Mouse (Mus musculus) left cerebral cortex, postnatal 36 days (tissue): ENCODE measurements around the gene Rps23. TPM values are rescaled to one million over a fixed set of nuclear protein-coding genes. Genes with fewer than 3 reads are reported as not detected.
"Not testable (repeated sequence)": the region's sequence is repeated elsewhere in the genome, so short reads cannot be mapped to it uniquely, and the experiment has no call there.

Experiments
- DNase-seq, 2 experiments: peaks; one replicate each; pipeline ENCODE4 v3.0.0; 2021 to 2022; ENCODE audit warnings: low spot score in 2 of 2, mixed read lengths in 1 of 2
- intact Hi-C: fragments of 180-260 bp; cut with DNase I; formaldehyde crosslinking; loops from one replicate; pipeline ENCODE4 v1.15.1; 2025
- total RNA-seq, 2 experiments: library from RNA; stranded (reverse); gene quantifications; 2 replicates each; pipeline ENCODE4 v1.2.3; 2021

The Rps23 gene
- total RNA-seq, result 100 to 1,000 TPM; 190 to 200 TPM

DNA sequence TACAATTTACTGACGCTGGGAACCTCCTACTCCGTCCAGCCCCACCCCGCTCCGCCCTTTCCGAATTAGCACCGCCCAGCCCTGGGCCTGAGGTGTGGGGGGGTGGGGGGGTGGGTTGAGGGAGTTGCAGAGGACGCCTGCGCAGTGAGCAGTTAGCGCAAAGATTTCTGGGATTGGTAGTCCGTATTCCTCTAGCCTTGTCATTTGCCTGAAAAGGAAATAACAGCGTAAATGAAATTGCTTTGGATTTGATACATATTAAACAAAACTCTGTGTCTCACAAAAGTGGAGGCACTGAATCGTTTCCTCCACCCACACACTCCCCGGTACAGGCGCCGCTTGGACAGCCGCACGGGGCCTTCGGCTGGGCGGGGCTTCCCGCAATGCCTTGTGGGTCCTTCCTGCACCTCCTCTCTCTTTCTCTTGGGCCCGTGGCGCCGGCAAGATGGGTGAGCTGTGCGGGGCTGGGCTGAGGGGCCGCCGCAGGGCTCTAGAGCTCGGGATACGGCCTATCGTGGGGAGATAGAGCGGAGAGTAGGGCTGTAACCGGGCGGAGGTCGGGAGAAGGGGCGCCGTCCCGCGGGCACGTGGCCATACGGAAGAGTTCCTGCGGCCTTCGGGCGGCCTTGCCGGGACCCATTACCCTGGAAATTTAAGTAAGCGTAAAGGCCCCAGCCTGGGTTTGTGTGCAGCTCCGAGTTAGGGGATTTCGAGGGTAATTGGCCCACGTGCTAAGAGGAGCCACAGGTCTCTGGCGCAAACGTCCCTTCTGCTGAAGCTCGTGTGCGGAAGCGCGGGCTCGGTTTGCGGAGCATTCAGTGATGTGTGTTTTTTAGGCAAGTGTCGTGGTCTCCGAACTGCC, at the start of gene Rps23:
Rps23 (plus strand) TSS at position 208 of the 862 bp plus-strand sequence.
- intact Hi-C loops, result no loop called here
- DNase-seq, result peak; percentile 88 to 89

DNA sequence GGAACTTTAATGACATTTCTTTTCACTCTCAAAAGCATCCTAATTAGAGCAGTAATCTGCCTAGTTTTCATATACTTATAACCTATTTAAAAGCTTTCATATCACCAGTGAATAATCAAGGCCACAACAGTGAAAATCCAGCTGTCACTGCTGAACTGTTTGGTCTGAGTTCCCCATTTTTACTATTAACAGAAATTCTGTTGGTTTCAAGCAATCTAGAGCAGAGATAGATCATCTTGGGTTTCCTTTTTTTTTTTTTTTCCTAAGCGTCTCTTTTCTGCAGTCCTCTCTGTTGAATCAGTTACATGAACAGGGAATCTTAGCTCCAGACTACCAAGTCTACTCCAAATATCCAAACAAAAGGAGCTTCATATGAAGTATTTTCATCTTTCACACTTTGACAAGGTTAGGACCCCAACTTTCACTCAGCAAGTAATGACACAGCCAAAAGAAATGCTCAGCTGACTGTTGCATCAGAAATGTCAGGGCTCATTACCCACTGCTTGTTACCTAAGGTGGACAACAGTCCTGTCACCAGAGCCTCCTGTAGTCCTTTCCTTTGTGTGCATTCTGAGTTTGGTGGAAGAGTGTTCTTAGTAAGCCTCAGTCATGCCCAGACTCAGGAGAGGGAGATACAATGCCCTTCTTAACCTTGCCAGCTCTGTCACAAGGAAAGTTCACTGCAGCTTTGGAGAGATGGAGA, 40.9 kb upstream of the Rps23 start:
- intact Hi-C loops, result loop anchor here (10.0 kb wide), 1 partner anchor 1217 kb away; no protein-coding TSS in a partner anchor

DNA sequence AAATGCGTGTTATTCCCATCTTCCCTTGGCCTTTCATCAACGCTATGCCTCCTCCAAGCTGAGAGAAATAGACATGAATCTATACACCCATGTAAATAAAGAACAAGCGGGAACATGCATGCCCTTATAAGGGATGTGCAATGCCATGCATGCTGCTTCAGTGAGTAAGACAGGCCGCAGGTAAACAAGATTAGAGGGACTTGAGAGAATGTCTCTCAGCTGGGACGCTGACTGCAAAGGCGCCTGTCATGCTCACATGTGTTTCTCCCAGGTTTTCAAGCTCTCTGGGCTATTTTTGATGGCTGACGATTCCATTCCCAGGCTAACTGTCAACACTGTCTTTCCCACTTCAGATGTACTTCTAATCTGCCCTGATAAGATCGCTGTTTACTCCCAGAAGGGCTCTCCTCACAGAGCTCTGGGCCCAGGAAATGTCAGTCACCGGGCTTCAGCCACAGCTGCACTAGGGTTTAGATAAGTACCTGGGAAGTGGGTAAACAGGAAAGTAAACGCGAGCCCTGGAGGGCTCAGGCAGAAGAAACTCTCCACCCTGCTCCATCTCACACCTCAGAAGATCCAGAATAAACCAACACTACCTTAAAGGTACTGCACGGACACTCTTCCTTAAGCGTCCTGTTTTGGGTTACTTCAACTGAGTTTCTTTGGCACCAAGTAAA, 36.8 kb upstream of the Rps23 start:
- DNase-seq, result no peak
- intact Hi-C loops, result loop anchor here (10.0 kb wide), 1 partner anchor 1221 kb away; no protein-coding TSS in a partner anchor

More for the DNA sequence above, 40.9 kb upstream of the Rps23 start:
- no peak for DNase-seq

DNA sequence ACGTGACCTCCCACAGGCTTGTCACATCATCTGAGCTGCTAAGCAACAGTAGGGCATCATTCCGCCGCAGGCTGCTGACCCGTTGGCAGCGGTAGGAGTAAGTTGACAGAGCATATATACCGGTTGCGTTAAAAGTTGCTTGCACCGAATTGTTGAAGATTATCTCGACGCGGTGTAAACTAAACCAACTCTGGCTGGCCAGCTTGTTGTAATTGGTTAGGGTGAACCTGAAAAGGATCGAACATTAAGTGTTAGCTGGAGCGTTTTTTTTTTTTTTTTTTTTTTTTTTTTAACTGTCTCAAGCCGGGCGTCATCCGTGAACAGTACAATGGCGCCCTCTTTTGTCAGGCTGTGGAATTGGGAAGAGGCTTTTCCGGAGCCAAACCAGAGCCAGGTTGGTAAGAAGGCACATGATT, 36.2 kb upstream of the Rps23 start:
- intact Hi-C loops, result loop anchor here (10.0 kb wide), 1 partner anchor 1222 kb away; no protein-coding TSS in a partner anchor

GRCm38 (mm10) chr13:90890111-90890510, 32.6 kb upstream of the Rps23 start:
- no peak for DNase-seq

More for the DNA sequence above, 36.2 kb upstream of the Rps23 start:
- peak; percentile 72 to 73 for DNase-seq

GRCm38 (mm10) chr13:90894819-90895218, 27.9 kb upstream of the Rps23 start:
- no peak for DNase-seq
- intact Hi-C loops, result no loop called here

More at GRCm38 (mm10) chr13:90890111-90890510, 32.6 kb upstream of the Rps23 start:
- intact Hi-C loops, result no loop called here

GRCm38 (mm10) chr13:90896098-90896497, 26.7 kb upstream of the Rps23 start:
- intact Hi-C loops, result no loop called here
- peak; percentile 27 to 47 for DNase-seq

DNA sequence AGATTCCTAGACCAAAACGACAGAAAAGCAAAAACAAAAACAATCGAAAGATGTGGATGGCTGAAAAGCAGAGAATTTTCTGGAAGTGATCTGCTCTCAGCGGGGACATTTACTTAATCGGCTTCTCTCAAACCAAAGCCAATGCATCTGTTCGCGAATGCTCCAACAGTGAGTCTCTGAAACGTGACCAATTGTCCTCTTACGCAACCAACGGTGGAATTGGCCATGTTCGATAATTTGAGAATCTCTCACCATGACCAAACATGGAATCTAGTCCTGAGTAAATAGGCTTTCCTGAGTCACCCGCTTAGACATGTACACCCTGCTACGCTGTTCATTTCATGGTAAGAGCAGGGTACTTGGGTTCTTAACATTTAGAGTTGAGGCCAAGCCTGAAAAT, 25.9 kb upstream of the Rps23 start:
- no peak for DNase-seq
- intact Hi-C loops, result no loop called here

DNA sequence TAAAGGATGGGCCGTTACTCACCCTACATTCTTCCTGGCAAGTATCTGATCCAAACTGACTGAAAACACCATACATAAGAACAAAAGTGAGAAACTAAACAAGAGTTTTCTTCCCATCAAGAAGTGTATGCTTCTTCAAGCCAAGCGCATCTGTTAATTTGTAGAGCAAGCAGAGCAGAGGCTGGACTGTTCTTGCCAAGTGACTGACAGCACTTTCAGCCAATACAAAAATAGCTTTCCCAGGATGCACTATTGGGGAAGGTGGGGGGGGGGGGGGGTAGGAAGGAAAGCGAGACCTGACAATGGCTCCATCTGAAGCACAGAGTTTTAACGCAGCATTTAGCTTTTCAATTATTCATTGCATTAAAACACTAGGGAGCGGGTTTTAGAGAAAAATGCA, 17.6 kb upstream of the Rps23 start, which contains the start of gene Atp6ap1l:
Atp6ap1l (minus strand) TSS at position 180 of the 400 bp plus-strand sequence.
- intact Hi-C loops, result no loop called here
- no peak for DNase-seq

- intact Hi-C loops, result no loop called here
- no peak for DNase-seq
These were observed 15.4 kb upstream of the Rps23 start for GRCm38 (mm10) chr13:90907376-90907775.

- DNase-seq, result peak; percentile 21 to 23
- intact Hi-C loops, result no loop called here
These were observed 9.7 kb upstream of the Rps23 start for GRCm38 (mm10) chr13:90912760-90913674.

DNA sequence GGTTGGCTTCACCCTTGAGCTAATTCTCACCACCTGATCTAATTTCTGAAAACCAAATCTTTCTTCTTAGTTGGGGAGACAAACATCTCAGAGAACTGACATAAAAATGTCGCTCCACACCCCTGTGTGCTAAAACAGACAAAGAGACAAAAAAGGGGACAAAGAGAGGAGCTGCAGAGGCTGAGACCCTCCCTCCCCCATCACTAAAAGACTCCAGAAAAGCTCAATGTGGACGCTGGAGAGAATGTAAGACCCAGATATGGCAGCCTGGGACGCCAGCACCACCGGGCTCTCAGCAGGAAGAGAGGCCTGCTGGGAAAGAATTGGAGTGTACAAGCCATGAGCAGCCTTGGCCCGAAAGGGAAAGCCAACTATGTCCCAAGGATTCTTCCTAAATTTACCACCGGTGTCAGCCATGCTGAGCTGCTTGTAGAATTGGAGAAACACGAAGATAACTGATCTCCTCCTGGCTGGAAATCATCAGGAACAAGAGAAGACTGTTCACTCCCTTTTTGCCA, 9.0 kb upstream of the Rps23 start:
- intact Hi-C loops, result no loop called here
- peak in 1 of 2 experiments; percentile 25 for DNase-seq

DNA sequence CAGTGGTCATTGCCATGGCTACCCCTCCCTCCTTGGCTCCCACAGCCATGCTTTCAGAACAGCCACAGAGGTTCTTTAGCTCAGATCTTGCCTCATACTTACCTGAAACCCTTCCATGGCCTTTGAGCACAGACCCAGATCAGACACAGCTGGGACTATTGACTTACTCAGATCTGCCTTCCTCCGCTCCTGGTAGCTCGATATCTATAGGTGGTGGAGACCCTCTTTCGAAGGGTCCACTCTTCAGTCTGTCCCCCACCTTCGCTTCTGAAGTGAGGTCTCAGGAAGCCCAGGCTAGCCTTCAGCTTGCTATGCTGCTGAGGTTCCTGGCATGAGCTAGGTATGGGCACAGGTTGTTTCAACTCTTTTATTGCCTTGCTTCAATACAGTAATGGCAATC, 8.0 kb upstream of the Rps23 start:
- no peak for DNase-seq
- intact Hi-C loops, result no loop called here

- intact Hi-C loops, DNase-seq: not testable (repeated sequence)
These were observed 859 bp downstream of the Rps23 start for GRCm38 (mm10) chr13:90923617-90924016.

- intact Hi-C loops, result no loop called here
- no peak for DNase-seq
These were observed 1.3 kb downstream of the Rps23 start for GRCm38 (mm10) chr13:90924072-90924471.

DNA sequence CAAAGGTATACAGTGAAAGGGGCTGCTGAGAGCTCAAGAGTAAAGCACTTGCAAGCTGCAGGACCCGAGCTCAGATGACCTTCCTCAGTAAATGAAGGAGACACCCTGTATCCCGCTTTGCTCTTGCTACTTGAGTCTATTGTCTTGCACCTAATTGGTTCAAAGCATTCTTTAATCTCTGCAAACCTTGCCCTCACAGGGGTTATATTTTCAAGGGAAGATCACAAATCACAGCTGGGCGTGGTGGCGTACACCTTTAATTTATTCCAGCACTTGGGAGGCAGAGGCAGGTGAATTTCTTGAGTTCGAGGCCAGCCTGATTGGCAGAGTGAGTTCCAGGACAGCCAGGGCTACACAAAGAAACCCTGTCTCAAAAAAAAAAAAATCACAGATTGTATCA, 2.4 kb downstream of the Rps23 start:
- intact Hi-C loops, result loop anchor here (5.0 kb wide), 1 partner anchor 712 kb away; no protein-coding TSS in a partner anchor
- DNase-seq, result no peak

DNA sequence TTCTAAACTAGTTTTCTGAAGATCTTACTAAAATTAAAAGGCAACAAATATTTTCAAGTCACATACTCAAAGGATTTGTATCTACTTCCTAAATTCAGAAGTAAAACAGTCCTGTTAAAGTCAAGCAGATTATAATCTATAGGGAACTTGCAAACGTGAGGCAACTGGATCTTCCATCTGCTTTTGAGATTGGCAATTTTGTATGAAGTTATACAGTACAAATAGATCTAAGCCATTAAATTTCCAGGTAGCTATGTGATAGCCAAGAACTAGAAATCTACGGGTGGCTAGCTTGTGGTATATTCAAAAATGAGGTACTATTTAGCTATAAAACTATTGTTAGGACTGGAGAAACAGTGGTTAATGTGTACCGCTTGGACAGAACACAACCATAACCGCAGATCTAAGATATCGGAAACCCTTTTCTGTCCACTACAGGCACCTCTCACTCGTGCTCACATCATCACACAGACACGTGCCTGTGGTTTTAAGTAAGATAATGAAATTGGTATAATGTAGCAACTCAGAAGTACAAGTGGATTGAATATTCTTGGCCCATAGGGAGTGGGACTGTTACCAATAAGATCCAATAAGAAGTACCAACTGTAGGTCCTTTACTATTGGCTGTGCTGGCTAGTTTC, 3.5 kb downstream of the Rps23 start:
- no peak for DNase-seq
- intact Hi-C loops, result loop anchor here (5.0 kb wide), 1 partner anchor 711 kb away; no protein-coding TSS in a partner anchor
